Mouse (Mus musculus) lung, postnatal 10 days (tissue): ENCODE measurements around the gene Slc38a5.

Experiments used
- DNase-seq: peaks from one replicate; pipeline ENCODE4 v3.0.0; 2021

Gene Slc38a5

DNA sequence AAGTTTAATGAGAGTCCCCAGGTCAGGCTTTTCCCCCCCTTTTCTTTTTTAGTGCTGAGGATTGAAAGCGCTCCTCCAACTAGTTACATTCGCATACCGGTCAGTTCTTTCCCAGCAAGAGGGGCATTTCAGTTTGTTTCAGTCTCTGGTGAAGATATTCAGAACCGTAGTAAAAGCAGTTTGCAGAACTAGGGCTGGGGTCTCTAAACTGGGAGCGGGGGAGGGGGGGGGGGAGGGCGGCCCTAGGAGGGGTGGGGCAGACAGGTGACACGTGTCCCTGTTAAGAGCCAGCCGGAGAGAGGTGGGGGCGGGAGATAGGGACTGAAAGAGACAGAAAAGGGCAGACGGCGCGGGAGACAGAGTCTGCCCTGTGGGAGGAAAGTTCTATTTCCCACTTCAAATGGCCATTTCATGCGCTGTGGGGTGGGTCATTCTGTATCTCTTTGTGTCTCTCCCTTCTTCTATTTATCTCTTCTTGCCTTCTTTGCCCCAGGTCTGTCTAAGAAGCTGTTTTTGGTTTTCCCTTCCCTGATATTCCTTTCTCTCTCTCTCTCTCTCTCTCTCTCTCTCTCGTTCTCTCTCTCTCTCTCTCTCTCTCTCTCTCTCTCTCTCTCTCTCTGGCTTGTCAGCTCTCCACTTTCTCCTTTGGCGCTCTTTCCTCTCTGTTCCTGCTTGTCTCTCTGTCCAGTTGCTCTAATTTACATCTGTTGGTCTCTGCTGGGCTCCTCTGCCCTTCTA, at the start of gene Slc38a5:
Gene Slc38a5 (plus strand): TSS at position 51 of the 738 bp plus-strand sequence.
- DNase-seq = no peak

DNA sequence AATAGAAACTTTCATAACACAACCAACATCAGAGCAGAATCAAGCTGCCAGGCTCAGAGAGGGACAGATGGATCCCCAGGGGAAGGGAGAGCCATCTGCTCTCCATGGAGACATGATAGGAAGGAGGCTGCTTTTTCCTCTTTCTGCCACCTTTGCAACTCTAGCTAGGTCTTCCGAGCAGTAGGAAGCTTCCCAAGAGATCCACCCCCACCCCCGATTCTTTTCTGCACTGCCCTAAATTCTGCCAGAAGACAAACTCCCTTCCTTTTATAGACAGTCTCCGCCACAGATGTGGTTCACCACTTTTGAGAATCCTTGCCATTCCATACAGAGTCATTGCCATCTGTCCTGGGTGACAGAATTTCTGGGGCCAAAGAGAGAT, 48.6 kb upstream of the Slc38a5 start:
- DNase-seq = no peak

DNA sequence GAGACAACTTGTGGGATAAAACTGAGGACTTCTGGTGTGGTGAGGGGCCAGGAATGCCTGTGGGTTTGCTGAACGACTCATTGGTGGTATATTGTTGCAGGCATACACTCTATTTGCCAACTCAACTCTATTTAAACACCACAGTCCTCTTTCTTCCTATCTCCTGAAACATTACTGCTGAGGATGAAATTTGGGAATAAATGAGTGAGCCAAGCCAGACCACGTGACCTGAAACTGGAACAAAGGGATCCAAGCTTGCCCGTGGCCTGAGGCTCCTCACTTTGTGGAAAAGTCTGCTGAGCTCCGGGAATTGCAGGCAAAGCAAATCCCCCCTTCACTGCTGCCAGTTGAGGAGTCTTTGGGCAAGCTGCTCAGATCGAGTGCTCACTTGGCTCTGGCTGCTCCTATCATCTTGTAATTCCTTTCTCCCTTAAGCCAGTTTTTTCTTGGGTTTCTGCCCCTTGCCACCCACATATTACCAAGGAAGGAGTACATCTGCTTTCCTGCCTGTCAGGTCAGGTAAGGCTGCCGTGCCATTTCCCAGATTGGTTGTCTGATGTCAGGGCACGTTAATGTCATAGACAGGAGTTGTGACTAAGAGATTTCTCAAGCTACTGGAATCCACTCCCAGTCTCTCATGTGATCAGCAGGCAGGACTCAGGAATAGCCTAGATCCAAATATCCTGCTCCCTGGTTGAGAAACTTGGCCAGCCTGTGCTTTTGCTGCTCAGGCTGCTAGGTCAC, 48.1 kb upstream of the Slc38a5 start:
- peak; percentile 38 for DNase-seq

DNA sequence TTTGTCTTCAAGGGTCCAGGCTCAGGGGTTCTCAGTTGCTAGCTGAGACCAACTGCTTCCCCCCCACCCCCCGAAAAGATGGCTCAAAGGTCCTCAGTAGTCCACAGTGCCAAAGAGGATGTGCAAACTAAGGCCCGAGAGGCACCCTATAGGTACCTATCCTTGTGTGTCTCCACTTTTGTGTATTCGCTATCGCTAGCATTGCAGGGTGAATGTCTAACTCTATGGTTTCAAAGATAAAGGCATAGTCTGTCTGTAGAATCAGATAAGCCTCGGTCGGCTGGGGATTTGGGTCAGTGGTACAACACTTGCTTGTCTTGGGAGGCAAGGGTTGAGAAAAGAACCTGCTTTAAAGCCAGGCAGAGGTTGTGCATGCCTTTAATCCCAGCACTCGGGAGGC, 47.5 kb upstream of the Slc38a5 start:
- no peak for DNase-seq

DNA sequence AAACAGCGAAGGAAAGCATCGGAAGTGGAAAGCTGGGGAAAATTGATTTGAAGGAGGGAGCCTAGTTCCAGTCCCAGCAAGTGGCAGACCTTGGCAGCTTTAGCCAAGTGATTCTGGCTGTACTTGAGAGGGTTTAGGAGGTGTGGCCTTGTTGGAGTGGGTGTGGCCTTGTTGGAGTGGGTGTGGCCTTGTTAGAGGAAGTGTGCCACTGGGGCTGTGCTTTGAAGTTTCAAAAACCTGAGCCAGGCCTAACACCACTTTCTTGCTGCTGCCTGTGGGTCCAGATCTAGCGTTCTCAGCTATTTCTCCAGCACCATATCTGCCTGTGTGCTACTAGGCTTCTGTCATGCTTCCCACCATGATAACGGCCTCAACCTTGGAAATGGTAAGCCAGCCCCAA, 40.7 kb upstream of the Slc38a5 start:
- DNase-seq = peak; percentile 14

DNA sequence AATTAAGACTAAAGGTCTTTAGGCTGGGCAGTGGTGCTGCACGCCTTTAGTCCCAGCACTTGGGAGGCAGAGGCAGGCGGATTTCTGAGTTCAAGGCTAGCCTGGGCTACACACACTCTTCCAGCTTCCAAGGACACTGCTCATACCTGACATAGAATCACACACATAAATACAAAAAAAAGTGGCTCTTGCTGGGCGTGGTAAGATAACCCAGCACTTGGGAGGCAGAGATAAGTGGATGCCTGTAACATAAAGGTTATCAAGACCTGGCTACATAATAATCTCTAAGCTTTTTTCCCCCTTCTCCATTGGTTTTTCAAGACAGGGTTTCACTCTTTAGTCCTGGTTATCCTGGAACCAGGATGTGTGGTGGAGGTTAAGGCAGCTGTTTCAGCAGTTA, 37.3 kb upstream of the Slc38a5 start:
- no peak for DNase-seq

DNA sequence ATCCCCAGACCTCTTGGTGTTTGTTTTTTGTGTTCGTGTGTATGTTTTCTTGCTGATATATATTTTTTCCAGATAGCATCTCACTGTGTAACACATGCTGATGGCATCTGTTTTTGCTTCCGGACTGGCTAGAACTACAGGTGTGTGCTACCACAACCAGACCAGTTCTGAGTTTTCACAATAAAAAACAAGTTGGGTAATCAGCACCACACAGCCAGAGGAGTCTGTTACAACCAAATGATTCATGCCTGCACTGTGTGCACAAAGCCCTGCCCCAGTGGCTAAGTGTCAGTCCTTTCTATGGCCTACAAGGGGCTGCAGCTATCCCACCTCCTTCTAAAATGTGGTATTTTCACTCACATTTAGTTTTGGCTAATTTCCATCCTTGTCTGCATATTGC, 34.2 kb upstream of the Slc38a5 start:
- DNase-seq = no peak

DNA sequence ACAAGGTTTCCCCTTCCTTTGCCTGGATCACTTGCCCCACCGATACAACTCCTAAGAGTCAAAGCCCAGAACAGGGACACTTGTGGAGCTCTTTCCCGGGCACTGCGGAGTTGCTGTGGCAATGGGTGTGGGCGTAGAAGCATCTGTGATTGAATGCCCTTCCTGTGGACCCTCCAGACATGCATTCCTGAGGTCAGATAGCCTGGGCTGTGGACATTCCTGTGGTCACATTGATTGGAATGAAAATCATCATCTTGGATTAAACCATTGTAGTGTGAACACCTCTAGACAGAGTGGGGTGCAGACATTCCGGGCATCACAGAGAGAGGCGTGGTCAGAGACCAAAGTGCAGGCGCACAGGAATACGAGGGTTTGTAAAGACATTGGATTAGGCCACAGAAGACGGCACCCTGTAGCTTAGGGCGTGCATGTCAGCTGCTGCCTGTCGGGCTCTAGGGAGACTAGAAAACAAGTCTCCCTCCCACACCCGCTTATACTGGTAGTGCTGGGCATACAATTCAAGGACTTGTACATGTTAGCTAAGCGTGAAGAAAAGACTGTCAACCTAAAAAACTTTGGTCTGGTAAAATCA, 32.0 kb upstream of the Slc38a5 start:
- peak; percentile 6 for DNase-seq

DNA sequence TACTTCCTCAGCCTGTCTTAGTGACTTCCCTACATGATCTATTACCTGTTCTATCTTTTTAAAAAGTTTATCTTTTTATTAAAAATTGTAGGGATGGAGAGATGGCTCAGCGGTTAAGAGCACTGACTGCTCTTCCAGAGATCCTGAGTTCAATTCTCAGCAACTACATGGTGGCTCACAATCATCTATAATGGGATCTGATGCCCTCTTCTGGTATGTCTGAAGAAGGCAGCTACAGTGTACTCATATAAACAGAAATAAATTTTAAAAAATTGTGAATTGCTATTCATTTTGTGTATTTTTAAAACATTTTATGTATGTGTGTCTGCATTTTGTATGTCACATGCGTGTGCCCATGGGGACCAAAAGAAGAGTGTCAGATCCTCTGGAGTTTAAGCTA, 23.3 kb upstream of the Slc38a5 start:
- no peak for DNase-seq

DNA sequence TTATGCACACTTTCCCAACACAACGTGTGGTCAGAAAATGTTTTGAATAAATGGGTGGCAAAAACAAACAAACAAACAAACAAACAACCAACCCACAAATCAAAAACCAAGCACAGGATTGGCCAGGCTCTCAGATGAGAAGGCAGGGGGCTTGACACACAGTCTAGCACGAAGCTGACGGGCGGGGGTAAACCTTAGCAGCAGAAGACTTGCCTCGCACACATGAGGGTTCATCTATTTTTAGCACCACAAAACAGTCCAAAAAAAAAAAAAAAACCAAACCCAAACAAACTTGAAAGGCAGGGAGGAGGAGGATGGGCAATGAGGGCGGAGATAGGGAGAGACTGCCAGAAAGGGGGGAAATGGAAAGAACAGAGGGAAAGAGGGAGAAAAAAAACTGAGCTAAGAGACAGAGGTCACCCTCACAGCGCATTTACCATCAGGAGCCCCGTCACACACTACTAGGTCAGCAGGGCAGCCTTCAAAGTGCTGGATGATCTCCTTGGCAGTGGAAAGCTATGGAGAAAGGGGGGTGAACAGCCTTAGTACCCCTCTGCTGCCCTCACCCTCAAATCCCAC, 22.3 kb upstream of the Slc38a5 start:
- peak; percentile 71 for DNase-seq

DNA sequence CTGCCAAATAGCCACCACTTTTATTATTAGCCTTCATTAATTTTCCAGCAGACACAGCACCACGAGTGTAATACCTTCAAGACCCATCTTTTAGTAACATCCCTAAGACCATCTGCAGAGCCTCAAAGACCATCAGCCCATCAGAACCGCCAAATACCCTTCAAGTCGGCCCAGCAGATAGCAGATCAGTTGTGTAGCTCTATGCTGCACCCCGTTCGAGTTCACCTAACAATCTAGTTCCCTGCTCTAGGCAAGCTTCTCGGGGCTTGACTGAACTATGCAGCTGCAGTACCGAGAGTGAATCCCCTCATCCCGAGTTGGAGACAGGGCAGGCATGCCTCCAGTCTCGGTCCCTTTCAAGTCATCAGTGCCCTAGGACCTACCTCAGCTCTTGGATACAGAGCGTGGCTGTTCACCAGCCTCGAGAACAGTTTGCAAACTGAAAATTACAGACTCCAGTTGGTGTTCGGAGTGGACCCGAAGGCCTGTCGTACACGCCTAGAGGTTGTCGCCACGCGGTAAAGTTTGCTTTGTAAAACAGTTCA, 19.1 kb upstream of the Slc38a5 start:
- DNase-seq = no peak

DNA sequence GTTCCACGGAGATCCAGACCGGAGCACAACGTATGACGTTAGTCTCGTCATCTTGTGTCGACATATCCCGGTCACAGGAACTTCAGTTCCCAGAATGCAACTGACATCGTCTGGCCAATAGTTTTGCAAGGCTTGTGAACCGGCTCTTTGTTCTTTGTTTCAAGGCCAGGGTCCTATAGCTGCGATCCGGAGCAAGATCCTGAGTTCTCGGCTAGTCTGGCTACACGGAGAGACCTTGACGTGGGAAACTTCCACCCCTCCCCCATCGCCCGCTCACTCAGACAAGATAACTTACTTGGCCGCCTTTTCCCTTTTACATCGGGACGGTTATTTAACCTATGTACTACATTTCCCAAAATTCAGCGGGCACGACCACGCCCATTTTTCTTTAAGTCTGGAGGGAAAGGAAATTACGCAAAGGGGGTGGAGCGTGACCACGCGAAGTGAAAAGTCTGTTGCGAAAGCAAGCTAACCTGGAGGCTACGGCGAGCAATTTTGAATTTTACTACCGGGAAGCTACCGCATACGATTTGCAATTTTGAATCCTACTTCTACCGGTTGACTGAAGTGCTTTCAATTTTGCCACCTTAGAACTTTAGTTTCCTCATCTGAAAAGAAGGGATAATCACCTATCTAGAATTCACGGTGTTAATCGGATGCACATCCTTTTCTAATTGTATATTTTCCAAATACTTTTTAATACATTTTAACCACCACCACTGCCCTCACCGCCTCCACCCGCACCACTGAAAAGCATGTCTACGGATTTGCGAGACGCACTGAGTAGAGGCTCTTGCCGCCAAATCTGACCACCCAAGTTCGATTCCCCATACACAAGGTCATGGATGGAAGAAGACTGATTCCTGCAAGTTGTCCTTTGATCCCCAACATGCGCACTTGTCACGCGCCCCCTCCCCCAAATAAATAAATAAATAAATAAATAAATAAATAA, 18.3 kb upstream of the Slc38a5 start, which contains the start of gene Ftsj1:
Gene Ftsj1 (minus strand): TSS at position 73 of the 952 bp plus-strand sequence.
- DNase-seq = peak; percentile 90

DNA sequence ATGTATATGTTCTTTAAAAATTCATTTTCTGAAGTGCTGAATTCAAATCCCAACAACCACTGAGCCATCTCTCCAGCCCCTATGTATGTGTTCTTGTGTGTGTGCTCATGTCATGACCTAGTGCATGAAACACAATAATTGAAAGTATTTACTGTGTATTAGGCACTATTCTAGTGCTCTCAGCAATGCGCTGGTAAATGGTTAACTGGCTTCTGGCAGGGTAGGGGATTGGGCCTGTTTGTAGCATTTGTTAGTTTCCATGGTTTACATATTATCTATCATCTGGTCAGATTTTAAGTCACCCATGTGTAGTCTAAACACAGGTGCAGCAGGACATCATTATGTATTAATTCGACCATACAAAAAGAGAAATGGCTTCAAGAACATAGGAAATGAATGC, 17.2 kb upstream of the Slc38a5 start:
- DNase-seq = no peak

DNA sequence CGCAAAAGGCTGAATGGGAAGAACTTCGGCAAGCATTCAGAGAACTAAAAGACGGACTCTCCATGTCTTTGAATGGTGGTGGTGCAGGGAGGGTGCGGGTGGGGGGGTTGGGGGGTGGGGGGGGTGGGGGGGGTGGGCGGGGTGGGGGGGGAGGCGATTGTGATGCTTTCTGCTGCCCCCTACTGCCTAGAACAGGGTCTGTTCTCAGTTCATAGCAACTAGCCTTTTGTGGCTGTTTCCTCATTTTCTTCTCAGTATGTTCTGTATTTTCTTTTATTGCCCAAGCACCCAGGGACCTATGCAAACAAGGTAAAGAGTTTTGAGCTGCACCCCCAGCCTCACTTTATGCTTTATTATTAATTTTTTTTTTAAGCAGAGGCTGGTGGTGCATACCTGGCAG, 15.1 kb upstream of the Slc38a5 start:
- no peak for DNase-seq

DNA sequence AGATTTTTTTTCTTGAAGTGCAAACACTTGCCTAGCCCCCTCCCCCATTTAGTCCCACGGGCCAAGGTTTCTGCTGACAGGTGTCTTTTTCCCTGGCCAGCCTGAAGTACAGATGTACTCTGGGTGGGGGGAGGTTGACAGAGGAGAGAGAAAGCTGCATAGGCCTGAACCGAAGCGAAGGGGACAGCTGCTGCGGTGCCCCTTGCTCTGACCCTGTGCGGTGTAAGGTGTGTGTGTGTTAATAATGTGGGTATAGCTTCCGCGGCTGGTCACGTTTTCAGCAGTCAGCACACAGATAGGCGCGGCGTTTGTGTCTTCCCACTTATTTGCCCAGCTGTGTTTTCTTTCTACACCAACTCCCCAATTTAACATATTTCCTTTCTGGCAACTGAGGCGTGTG, 11.5 kb upstream of the Slc38a5 start:
- DNase-seq = no peak

DNA sequence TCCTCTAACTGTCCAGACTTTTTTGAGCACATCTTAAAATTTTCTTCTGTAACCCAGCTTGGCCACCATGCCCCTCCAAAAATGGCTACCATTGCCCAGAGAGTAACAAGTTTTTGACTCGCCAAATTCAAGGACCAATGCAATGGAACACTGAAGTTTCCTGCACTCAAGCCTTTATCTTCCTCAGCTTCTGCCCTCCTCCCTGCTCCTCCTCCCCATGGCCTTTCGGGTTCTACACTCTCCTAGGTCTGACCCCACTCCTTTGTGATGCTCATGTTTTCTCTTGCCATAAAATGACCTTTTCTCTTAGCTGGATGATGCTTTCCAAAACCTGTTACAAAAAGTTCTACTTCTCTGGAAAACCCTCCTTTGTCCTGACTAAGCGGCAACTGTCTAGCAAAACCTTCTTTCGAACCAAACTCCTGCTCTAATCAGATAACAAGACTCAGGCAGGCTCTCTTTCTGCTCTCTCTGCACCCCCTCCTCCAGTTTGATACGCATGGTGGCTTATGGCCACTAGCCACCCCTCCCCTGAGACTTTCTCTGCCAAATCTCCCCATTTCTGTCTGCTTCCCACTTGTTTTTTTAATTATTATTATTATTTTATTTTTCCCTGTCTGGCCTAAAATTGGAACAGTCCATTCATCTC, 7.7 kb upstream of the Slc38a5 start:
- no peak for DNase-seq

DNA sequence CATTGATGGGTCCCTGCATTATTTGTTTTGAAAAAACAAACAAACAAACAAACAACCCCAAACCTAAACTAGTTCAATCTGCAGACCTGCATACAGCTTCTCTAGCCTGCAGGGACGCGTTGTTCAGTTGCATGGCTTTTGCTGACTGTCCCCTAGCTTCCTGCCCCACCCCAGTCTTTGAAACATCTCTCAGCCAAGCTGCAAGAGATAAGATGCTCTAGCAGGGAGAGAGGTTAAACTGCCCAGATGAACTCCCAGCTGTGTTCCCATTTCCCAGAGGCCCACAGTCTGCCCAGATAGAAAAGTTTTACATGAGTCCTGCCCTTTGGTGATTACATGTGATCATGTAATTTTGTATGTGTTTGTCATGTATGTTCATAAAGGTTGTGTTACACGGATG, 6.7 kb upstream of the Slc38a5 start:
- DNase-seq = no peak

DNA sequence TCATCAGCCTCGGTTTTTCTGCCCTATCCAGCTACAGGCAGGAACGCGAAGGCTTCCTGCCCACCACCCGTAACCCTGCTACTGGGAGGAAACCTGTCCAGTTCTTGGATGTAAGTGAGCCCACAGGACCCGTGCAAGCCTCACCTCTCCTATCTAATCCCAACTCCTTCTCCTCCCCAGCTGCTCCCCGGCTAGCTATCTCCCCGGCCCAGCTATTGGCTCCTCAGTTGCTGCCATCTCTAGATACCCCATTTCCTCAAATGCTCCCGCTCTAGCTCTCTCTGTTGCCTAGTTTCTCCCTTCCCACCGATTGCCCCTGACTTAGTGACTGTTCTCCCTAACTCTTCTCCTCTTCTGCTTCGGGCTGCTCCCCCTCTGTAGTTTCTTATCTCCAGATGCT, 1.1 kb downstream of the Slc38a5 start:
- DNase-seq = no peak

DNA sequence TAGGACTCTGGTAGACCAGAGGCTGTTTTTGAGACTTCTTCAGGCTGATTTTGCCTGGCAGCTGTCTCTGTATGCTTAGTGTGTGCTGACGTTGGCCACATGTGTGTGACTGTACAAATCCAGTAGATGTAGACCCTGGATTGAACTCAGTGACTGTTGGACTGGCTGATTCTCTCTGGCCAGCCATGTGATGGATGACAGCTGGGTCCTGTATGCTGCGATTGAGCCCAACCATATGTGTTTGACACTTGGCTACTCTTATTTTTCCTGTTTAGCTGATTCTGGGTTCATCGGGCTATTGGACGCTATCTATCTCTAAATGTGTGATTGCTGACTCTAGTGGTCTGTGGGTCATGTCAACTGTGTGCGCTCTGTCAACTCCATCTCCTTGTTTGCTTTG, 3.1 kb downstream of the Slc38a5 start:
- peak; percentile 63 for DNase-seq

DNA sequence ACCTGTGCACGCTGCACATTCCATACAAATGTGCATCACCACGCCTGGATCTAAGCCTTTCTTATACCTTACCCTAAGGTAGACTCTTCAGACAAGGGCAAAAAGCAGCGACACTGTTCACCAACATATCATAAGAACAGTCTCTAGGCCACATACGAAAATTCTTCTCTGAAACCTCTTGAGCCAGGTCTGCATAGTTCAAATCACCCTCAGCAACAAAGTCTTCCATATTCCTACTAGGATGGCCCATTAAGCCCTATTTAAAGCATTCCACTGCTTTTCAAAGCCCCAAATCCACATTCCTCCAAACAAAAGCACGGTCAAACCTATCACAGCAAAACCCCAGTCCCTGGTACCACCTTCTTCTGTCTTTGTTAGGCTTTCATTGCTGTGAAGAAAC, 17.7 kb downstream of the Slc38a5 start:
- no peak for DNase-seq

DNA sequence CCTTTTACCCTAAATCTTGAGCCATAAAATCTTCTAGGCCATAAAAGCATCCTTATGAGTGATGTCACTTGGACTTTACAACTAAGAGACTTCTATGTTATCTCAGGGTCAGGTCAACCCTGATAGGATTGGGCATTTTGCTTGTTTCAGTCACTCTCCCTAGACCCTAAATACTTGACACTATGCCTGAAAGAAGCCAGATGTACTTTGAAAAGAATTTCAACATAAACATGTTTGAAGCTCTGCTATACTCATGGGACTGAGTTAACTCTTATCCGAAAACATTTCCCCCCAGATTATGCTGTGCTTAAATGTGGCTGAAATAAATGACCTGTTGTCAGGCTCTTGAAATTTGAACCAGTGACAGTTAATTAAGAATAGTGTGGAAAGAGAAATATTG, 38.4 kb downstream of the Slc38a5 start:
- no peak for DNase-seq

DNA sequence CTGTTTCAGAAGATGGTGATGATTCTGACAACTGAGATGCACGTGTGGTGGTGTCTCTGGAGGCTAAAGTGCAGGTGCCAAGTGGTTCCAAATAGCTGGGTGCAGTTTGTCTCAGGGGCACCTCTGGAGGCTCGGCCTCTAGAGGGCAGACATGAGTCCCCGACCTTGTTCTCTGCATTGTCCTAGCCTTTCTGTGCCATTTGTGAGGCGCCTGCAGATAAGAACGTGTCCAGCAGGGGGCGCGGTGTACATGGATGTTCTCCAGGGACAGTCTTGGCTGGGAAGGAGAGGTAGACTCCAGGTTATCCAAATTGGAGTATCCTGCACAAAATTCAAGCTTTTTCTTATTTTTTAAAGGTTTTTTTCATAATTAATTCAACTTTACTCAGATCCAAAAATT, 44.0 kb downstream of the Slc38a5 start:
- DNase-seq = peak; percentile 61
